Mouse (Mus musculus) midbrain, embryonic 15.5 days (tissue): ENCODE measurements around the gene Peli1. TPM values are rescaled to one million over a fixed set of nuclear protein-coding genes. Genes with fewer than 3 reads are reported as not detected.
"Not testable (repeated sequence)": the region's sequence is repeated elsewhere in the genome, so short reads cannot be mapped to it uniquely, and the experiment has no call there.

ENCODE experiments used
- ATAC-seq: fragments of 200-750 bp; cut with Nextera tagmentation; replicated peaks from 2 replicates; pipeline ENCODE4 v1.8.0; 2017; ENCODE audit warnings: moderate TSS enrichment
- H3K27ac ChIP-seq: fragments of 300-500 bp; sonication (generic); 2 replicates; pipeline ENCODE4 v1.5.1; 2015; ENCODE audit warnings: mild to moderate bottlenecking, inconsistent platforms
- H3K27me3 ChIP-seq: fragments of 300-500 bp; sonication (generic); replicated peaks from 2 replicates; pipeline ENCODE4 v1.6.1; 2015; ENCODE audit warnings: inconsistent platforms
- H3K36me3 ChIP-seq: fragments of 300-500 bp; sonication (generic); replicated peaks from 2 replicates; pipeline ENCODE4 v1.6.1; 2015; ENCODE audit warnings: inconsistent platforms
- H3K4me1 ChIP-seq: fragments of 300-500 bp; sonication (generic); 2 replicates; pipeline ENCODE4 v1.6.1; 2015; ENCODE audit warnings: inconsistent platforms
- H3K4me2 ChIP-seq: fragments of 300-500 bp; sonication (generic); 2 replicates; pipeline ENCODE4 v1.6.1; 2015; ENCODE audit warnings: inconsistent platforms, mild to moderate bottlenecking, moderate library complexity
- H3K4me3 ChIP-seq: fragments of 300-500 bp; sonication (generic); 2 replicates; pipeline ENCODE4 v1.5.1; 2015; ENCODE audit warnings: mild to moderate bottlenecking, inconsistent platforms
- H3K9ac ChIP-seq: fragments of 300-500 bp; sonication (generic); 2 replicates; pipeline ENCODE4 v1.6.1; 2015; ENCODE audit warnings: mild to moderate bottlenecking, inconsistent platforms
- H3K9me3 ChIP-seq: fragments of 300-500 bp; sonication (generic); 2 replicates; pipeline ENCODE4 v1.6.1; 2016; ENCODE audit warnings: inconsistent platforms
- WGBS: fragments of 180-500 bp; shearing (Covaris S2); methylation state at CpG from one replicate; pipeline ENCODE4 v1.1.7; 2015; ENCODE audit warnings: mixed read lengths; 5-methylcytosine and 5-hydroxymethylcytosine counted together
- polyA plus RNA-seq: library from polyadenylated mRNA; unstranded; fragments of >200 nt; fragmentation: Nextera tagmentation; extraction: Ambion mirVana; gene quantifications from 2 replicates; pipeline ENCODE4 v1.2.1, GENCODE M21; 2015

Peli1 gene
- polyA plus RNA-seq, 1 experiment from 2014 or later: 72.3 TPM

GRCm38 (mm10) chr11:21178998-21179645 lies 88.0 kb downstream of the Peli1 start:
- H3K4me1 ChIP-seq: no peaks in the 10 kb centered on the region
- 90% methylated on average over 8 of the region's 8 CpGs for WGBS
- H3K27ac ChIP-seq: no peak overlapping the region
- no peak overlapping the region for H3K4me2 ChIP-seq
- no peak for ATAC-seq
- H3K9me3 ChIP-seq: no peaks in the 10 kb centered on the region
- no peak overlapping the region for H3K9ac ChIP-seq
- H3K27me3 ChIP-seq: no peaks in the 10 kb centered on the region
- H3K36me3 ChIP-seq: no peaks in the 10 kb centered on the region
- no peak overlapping the region for H3K4me3 ChIP-seq

GRCm38 (mm10) chr11:21179873-21180272 lies 88.8 kb downstream of the Peli1 start:
- not testable (repeated sequence) for ATAC-seq, H3K27ac ChIP-seq, H3K4me2 ChIP-seq, H3K36me3 ChIP-seq, H3K27me3 ChIP-seq, H3K4me1 ChIP-seq, H3K4me3 ChIP-seq, H3K9me3 ChIP-seq, H3K9ac ChIP-seq
- 94% methylated on average over 8 of the region's 9 CpGs for WGBS

- Histone ChIP-seq H3K9ac (no peak overlapping the region), H3K27me3 (no peaks in the 10 kb centered on the region), H3K36me3 (no peaks in the 10 kb centered on the region), H3K4me2 (no peak overlapping the region), H3K4me1 (no peaks in the 10 kb centered on the region), H3K9me3 (no peaks in the 10 kb centered on the region), H3K4me3 (no peak overlapping the region), H3K27ac (no peak overlapping the region)
- no peak for ATAC-seq
- 80% methylated on average over 1 of the region's 1 CpGs for WGBS
Observed at GRCm38 (mm10) chr11:21180650-21181049, 89.6 kb downstream of the Peli1 start.

- Histone ChIP-seq H3K4me1 (no peaks in the 10 kb centered on the region), H3K27me3 (no peaks in the 10 kb centered on the region), H3K9me3 (no peaks in the 10 kb centered on the region), H3K9ac (no peak overlapping the region), H3K4me3 (no peak overlapping the region), H3K36me3 (no peaks in the 10 kb centered on the region), H3K27ac (no peak overlapping the region), H3K4me2 (no peak overlapping the region)
- ATAC-seq: no peak
- 85% methylated on average over 2 of the region's 2 CpGs for WGBS
Observed at GRCm38 (mm10) chr11:21181616-21182015, 90.5 kb downstream of the Peli1 start.

- Histone ChIP-seq H3K4me1 (no peaks in the 10 kb centered on the region), H3K4me2 (no peak overlapping the region), H3K36me3 (no peaks in the 10 kb centered on the region), H3K27ac (no peak overlapping the region), H3K27me3 (no peaks in the 10 kb centered on the region), H3K9ac (no peak overlapping the region), H3K4me3 (no peak overlapping the region), H3K9me3 (no peaks in the 10 kb centered on the region)
- WGBS: 79% methylated on average over 1 of the region's 1 CpGs
- no peak for ATAC-seq
Observed at GRCm38 (mm10) chr11:21182709-21183108, 91.6 kb downstream of the Peli1 start.

- not testable (repeated sequence) for H3K27me3 ChIP-seq, H3K36me3 ChIP-seq, H3K4me3 ChIP-seq, ATAC-seq, H3K9ac ChIP-seq, H3K4me1 ChIP-seq, H3K9me3 ChIP-seq, H3K27ac ChIP-seq, H3K4me2 ChIP-seq
- WGBS: 87% methylated on average over 8 of the region's 8 CpGs
Observed at GRCm38 (mm10) chr11:21191821-21192220, 100.7 kb downstream of the Peli1 start.

GRCm38 (mm10) chr11:21194851-21195250 lies 103.8 kb downstream of the Peli1 start:
- no peak for ATAC-seq
- no peak overlapping the region for H3K9ac ChIP-seq
- no peak overlapping the region for H3K4me2 ChIP-seq
- no peaks in the 10 kb centered on the region for H3K9me3 ChIP-seq
- no peaks in the 10 kb centered on the region for H3K36me3 ChIP-seq
- 95% methylated on average over 3 of the region's 3 CpGs for WGBS
- H3K27me3 ChIP-seq: no peaks in the 10 kb centered on the region
- no peak overlapping the region for H3K27ac ChIP-seq
- H3K4me3 ChIP-seq: no peak overlapping the region
- H3K4me1 ChIP-seq: no peaks in the 10 kb centered on the region

Other genes with a start within 250 kb of the Peli1 start
- gene Vps54, start 148.0 kb downstream of the Peli1 start, polyA plus RNA-seq: 9.8 and 10.3 TPM in 2 replicates